8 mouse cellular contexts compared by ENCODE assay signal in the genomic region with DNA sequence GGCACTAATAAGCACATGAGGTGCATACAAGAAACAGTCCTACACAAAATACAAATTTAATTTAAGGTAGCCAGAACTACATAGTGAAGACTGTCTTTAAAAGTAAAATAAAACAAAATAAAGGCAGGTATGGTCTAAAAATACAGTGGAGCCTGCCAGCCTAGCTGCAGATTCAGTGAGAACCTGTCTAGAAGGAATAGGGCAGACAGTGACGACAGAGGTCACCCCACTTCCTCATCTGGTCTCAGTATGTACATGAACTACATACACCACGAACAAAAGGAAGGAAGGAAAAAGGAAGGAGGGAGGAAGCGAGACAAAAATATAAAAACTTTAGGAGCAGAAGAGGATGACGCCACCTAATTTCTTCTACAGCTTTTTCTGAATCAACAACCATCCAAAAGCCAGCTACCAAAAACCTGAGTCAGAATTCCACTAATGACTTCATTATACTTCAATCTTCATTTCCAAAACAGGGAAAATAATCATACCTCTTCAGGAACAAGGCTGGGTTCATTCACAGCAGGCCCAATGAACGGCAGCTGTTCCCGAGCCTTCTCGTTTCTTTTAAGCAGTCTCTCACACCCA. TPM values are rescaled to one million over a fixed set of nuclear protein-coding genes. Genes with fewer than 3 reads are reported as not detected.
A peak's percentile ranks its signal among the peaks of the same experiment; 100 is the strongest.
DNase-seq lines count a peak whose midpoint lies in the region; ATAC-seq lines count a peak whose summit lies in the region.

No protein-coding gene starts in this region.

- DNase-seq in embryonic facial prominence, embryonic 10.5 days (ENCODE audit: low spot score): no peak
- DNase-seq in liver: no peak
- DNase-seq in embryonic facial prominence, embryonic 14.5 days (ENCODE audit: low spot score): no peak
- no peak for DNase-seq in right cerebral cortex, postnatal 36 days (ENCODE audit: low spot score in 2 of 2)

- H3K4me1 ChIP-seq in embryonic facial prominence, embryonic 12.5 days: peaks cover 29% of the 10 kb centered on the region
- peaks cover 39% of the 10 kb centered on the region for H3K4me1 ChIP-seq in embryonic facial prominence, embryonic 10.5 days
- H3K4me1 ChIP-seq in liver, embryonic 12.5 days: peaks cover 79% of the 10 kb centered on the region
- peaks cover 22% of the 10 kb centered on the region for H3K4me1 ChIP-seq in embryonic facial prominence, embryonic 14.5 days (ENCODE audit: control insufficient read depth, insufficient read depth, low read length)

- ATAC-seq in embryonic facial prominence, embryonic 12.5 days (ENCODE audit: insufficient number of reproducible peaks, insufficient read depth, low FRiP score, low TSS enrichment): no peak
- ATAC-seq in liver, embryonic 12.5 days: no peak
- ATAC-seq in embryonic facial prominence, embryonic 14.5 days (ENCODE audit: low read depth): no peak
- peak; percentile 84 for ATAC-seq in megakaryocyte, adult 5-6 weeks (ENCODE audit: poor library complexity, severe bottlenecking)
- ATAC-seq in erythroid progenitor cell, adult 5-6 weeks (replicated peaks; ENCODE audit: low FRiP score, poor library complexity, severe bottlenecking): no peak

- peak overlapping the region; percentile 46; the same call in 1 of the 2 replicates for H3K27ac ChIP-seq in embryonic facial prominence, embryonic 12.5 days
- H3K27ac ChIP-seq in embryonic facial prominence, embryonic 10.5 days (replicated peaks): no peak overlapping the region
- H3K27ac ChIP-seq in liver, embryonic 12.5 days: peak overlapping the region; percentile 39; the same call in 1 of the 2 replicates
- H3K27ac ChIP-seq in embryonic facial prominence, embryonic 14.5 days (replicated peaks; ENCODE audit: low read depth, low read length): peak overlapping the region; percentile 25; the same call in 1 of the 2 replicates

- WGBS in embryonic facial prominence, embryonic 12.5 days: 79% methylated on average over 7 of the region's 7 CpGs
- 87% methylated on average over 7 of the region's 7 CpGs for WGBS in embryonic facial prominence, embryonic 10.5 days
- WGBS in liver, embryonic 12.5 days (ENCODE audit: insufficient replicate concordance): 61% methylated on average over 7 of the region's 7 CpGs
- 67% methylated on average over 7 of the region's 7 CpGs for WGBS in embryonic facial prominence, embryonic 14.5 days

- no peak overlapping the region for H3K4me3 ChIP-seq in embryonic facial prominence, embryonic 12.5 days
- no peak overlapping the region for H3K4me3 ChIP-seq in embryonic facial prominence, embryonic 10.5 days
- no peak overlapping the region for H3K4me3 ChIP-seq in liver, embryonic 12.5 days
- no peak overlapping the region for H3K4me3 ChIP-seq in embryonic facial prominence, embryonic 14.5 days (ENCODE audit: low read depth, low read length)

- no peaks in the 10 kb centered on the region for H3K36me3 ChIP-seq in embryonic facial prominence, embryonic 12.5 days
- H3K36me3 ChIP-seq in embryonic facial prominence, embryonic 10.5 days (replicated peaks): peaks cover 63% of the 10 kb centered on the region
- H3K36me3 ChIP-seq in liver, embryonic 12.5 days: peaks cover 80% of the 10 kb centered on the region
- H3K36me3 ChIP-seq in embryonic facial prominence, embryonic 14.5 days (ENCODE audit: control insufficient read depth, insufficient read depth, low read length): peaks cover 38% of the 10 kb centered on the region

- H3K9ac ChIP-seq in embryonic facial prominence, embryonic 12.5 days: no peak overlapping the region
- peak overlapping the region; percentile 25; the same call in 1 of the 2 replicates for H3K9ac ChIP-seq in liver, embryonic 12.5 days
- no peak overlapping the region for H3K9ac ChIP-seq in embryonic facial prominence, embryonic 14.5 days (ENCODE audit: low read depth, low read length)

- H3K27me3 ChIP-seq in embryonic facial prominence, embryonic 12.5 days: no peaks in the 10 kb centered on the region
- H3K27me3 ChIP-seq in embryonic facial prominence, embryonic 10.5 days (replicated peaks; ENCODE audit: low read depth, poor library complexity, severe bottlenecking): no peaks in the 10 kb centered on the region
- H3K27me3 ChIP-seq in liver, embryonic 12.5 days (replicated peaks): no peaks in the 10 kb centered on the region
- H3K27me3 ChIP-seq in embryonic facial prominence, embryonic 14.5 days (replicated peaks; ENCODE audit: control insufficient read depth, insufficient read depth, low read length): no peaks in the 10 kb centered on the region

- H3K9me3 ChIP-seq in embryonic facial prominence, embryonic 12.5 days: no peaks in the 10 kb centered on the region
- H3K9me3 ChIP-seq in embryonic facial prominence, embryonic 10.5 days: no peaks in the 10 kb centered on the region
- H3K9me3 ChIP-seq in liver, embryonic 12.5 days (replicated peaks): no peaks in the 10 kb centered on the region
- H3K9me3 ChIP-seq in embryonic facial prominence, embryonic 14.5 days (ENCODE audit: control insufficient read depth, low read length): no peaks in the 10 kb centered on the region

- H3K4me2 ChIP-seq in embryonic facial prominence, embryonic 12.5 days (replicated peaks): no peak overlapping the region
- no peak overlapping the region for H3K4me2 ChIP-seq in liver, embryonic 12.5 days
- H3K4me2 ChIP-seq in embryonic facial prominence, embryonic 14.5 days (ENCODE audit: low read depth, low read length): no peak overlapping the region

RNA-seq across cellular contexts. Expression of gene Chd2, which starts 10.0 kb away (rescaled TPM):
- 57.9 and 65.0 TPM in 2 replicates for polyA plus RNA-seq in embryonic facial prominence, embryonic 12.5 days (2016; fragmentation: Nextera tagmentation; extraction: Ambion mirVana)
- 49.2 and 54.8 TPM in 2 replicates for polyA plus RNA-seq in embryonic facial prominence, embryonic 10.5 days (2016; fragmentation: Nextera tagmentation; extraction: Ambion mirVana)
- 26.2 and 28.9 TPM in 2 replicates for polyA plus RNA-seq in liver, embryonic 12.5 days (2016; fragmentation: Nextera tagmentation; extraction: Ambion mirVana)
- 39.5 and 54.6 TPM in 2 replicates for polyA plus RNA-seq in embryonic facial prominence, embryonic 14.5 days (2014; fragmentation: Nextera tagmentation; extraction: Ambion mirVana)
- total RNA-seq in megakaryocyte, adult 5-6 weeks (2015): 51.4 and 54.4 TPM in 2 replicates
- 88.6 and 119 TPM in 2 replicates for total RNA-seq in megakaryocyte, adult 5-6 weeks (2017)
- 63.1 and 106 TPM in 2 replicates for total RNA-seq in erythroid progenitor cell, adult 5-6 weeks (2015; ENCODE audit: low replicate concordance)
- total RNA-seq in erythroid progenitor cell, adult 5-6 weeks (2017; ENCODE audit: low replicate concordance): 179 and 206 TPM in 2 replicates
